Mouse (Mus musculus): Measurements from ENCODE around the gene Uggt1. TPM values are rescaled to one million over a fixed set of nuclear protein-coding genes. Genes with fewer than 3 reads are reported as not detected.

Uggt1 gene
- polyA plus RNA-seq, 1 experiment from 2014 or later, result 53.6 TPM

GRCm38 (mm10) chr1:36269121-36269795, 24.7 kb upstream of the Uggt1 start:
- no peak overlapping the region for H3K27ac ChIP-seq
- no peaks in the 10 kb centered on the region for H3K36me3 ChIP-seq (replicated peaks)
- peak overlapping the region; percentile 30 for H3K4me3 ChIP-seq
- WGBS, result 43% methylated on average over 54 of the region's 54 CpGs
- H3K9me3 ChIP-seq, result no peaks in the 10 kb centered on the region
- DNase-seq (ENCODE audit: extremely low spot score, low spot score), result no peak
- H3K27me3 ChIP-seq (ENCODE audit: poor library complexity, severe bottlenecking), result peaks cover 40% of the 10 kb centered on the region
- peaks cover 26% of the 10 kb centered on the region for H3K4me1 ChIP-seq

GRCm38 (mm10) chr1:36267595-36267994, 23.1 kb upstream of the Uggt1 start:
- Histone ChIP-seq H3K36me3 (replicated peaks) (no peaks in the 10 kb centered on the region), H3K9me3 (no peaks in the 10 kb centered on the region), H3K27me3 (ENCODE audit: poor library complexity, severe bottlenecking) (peaks cover 40% of the 10 kb centered on the region), H3K4me1 (peaks cover 20% of the 10 kb centered on the region), H3K4me3 (no peak overlapping the region), H3K27ac (no peak overlapping the region)
- DNase-seq (ENCODE audit: extremely low spot score, low spot score), result no peak
- WGBS, result 94% methylated on average over 3 of the region's 3 CpGs

GRCm38 (mm10) chr1:36266293-36266692, 21.8 kb upstream of the Uggt1 start:
- no peak for DNase-seq (ENCODE audit: extremely low spot score, low spot score)
- WGBS, result 89% methylated on average over 6 of the region's 6 CpGs

GRCm38 (mm10) chr1:36263833-36264488, 19.4 kb upstream of the Uggt1 start:
- no peak overlapping the region for H3K27ac ChIP-seq
- no peaks in the 10 kb centered on the region; the same call in 1 of the 2 replicates for H3K9me3 ChIP-seq
- H3K27me3 ChIP-seq (ENCODE audit: poor library complexity, severe bottlenecking), result peaks cover 7% of the 10 kb centered on the region
- H3K36me3 ChIP-seq (replicated peaks), result no peaks in the 10 kb centered on the region
- peaks cover under 1% of the 10 kb centered on the region; the same call in 1 of the 2 replicates for H3K4me1 ChIP-seq
- H3K4me3 ChIP-seq, result no peak overlapping the region
- 76% methylated on average over 13 of the region's 13 CpGs for WGBS
- no peak for DNase-seq (ENCODE audit: extremely low spot score, low spot score)

More at GRCm38 (mm10) chr1:36266293-36266692, 21.8 kb upstream of the Uggt1 start:
- Histone ChIP-seq H3K27ac (no peak overlapping the region), H3K27me3 (ENCODE audit: poor library complexity, severe bottlenecking) (peaks cover 30% of the 10 kb centered on the region), H3K4me1 (peaks cover 17% of the 10 kb centered on the region), H3K4me3 (no peak overlapping the region), H3K36me3 (replicated peaks) (no peaks in the 10 kb centered on the region), H3K9me3 (no peaks in the 10 kb centered on the region)

- Histone ChIP-seq H3K27me3 (ENCODE audit: poor library complexity, severe bottlenecking) (no peaks in the 10 kb centered on the region), H3K4me3 (no peak overlapping the region), H3K27ac (no peak overlapping the region), H3K4me1 (no peaks in the 10 kb centered on the region), H3K36me3 (replicated peaks) (no peaks in the 10 kb centered on the region), H3K9me3 (no peaks in the 10 kb centered on the region; the same call in 1 of the 2 replicates)
- no peak for DNase-seq (ENCODE audit: extremely low spot score, low spot score)
- WGBS, result 86% methylated on average over 19 of the region's 19 CpGs
Measured at GRCm38 (mm10) chr1:36261708-36262504, 17.4 kb upstream of the Uggt1 start.

- H3K36me3 ChIP-seq (replicated peaks), result no peaks in the 10 kb centered on the region
- no peak for DNase-seq (ENCODE audit: extremely low spot score, low spot score)
- 88% methylated on average over 1 of the region's 1 CpGs for WGBS
- no peak overlapping the region for H3K27ac ChIP-seq
- no peak overlapping the region for H3K4me3 ChIP-seq
- H3K27me3 ChIP-seq (ENCODE audit: poor library complexity, severe bottlenecking), result peaks cover 13% of the 10 kb centered on the region
- peaks cover 6% of the 10 kb centered on the region for H3K4me1 ChIP-seq
- H3K9me3 ChIP-seq, result peaks cover 7% of the 10 kb centered on the region; the same call in 1 of the 2 replicates
Measured at GRCm38 (mm10) chr1:36260418-36260817, 15.9 kb upstream of the Uggt1 start.

GRCm38 (mm10) chr1:36259281-36259680, 14.8 kb upstream of the Uggt1 start:
- no peak for DNase-seq (ENCODE audit: extremely low spot score, low spot score)
- peaks cover 16% of the 10 kb centered on the region for H3K4me1 ChIP-seq
- WGBS, result 96% methylated on average over 2 of the region's 2 CpGs
- no peak overlapping the region for H3K4me3 ChIP-seq
- no peaks in the 10 kb centered on the region for H3K36me3 ChIP-seq (replicated peaks)
- peaks cover 7% of the 10 kb centered on the region; the same call in 1 of the 2 replicates for H3K9me3 ChIP-seq
- no peak overlapping the region for H3K27ac ChIP-seq
- peaks cover 24% of the 10 kb centered on the region for H3K27me3 ChIP-seq (ENCODE audit: poor library complexity, severe bottlenecking)

- Histone ChIP-seq H3K27me3 (ENCODE audit: poor library complexity, severe bottlenecking) (peaks cover 31% of the 10 kb centered on the region), H3K36me3 (replicated peaks) (no peaks in the 10 kb centered on the region), H3K4me1 (peaks cover 16% of the 10 kb centered on the region), H3K4me3 (no peak overlapping the region), H3K9me3 (peaks cover 7% of the 10 kb centered on the region; the same call in 1 of the 2 replicates), H3K27ac (no peak overlapping the region)
- no peak for DNase-seq (ENCODE audit: extremely low spot score, low spot score)
- 80% methylated on average over 2 of the region's 2 CpGs for WGBS
Measured at GRCm38 (mm10) chr1:36258631-36259030, 14.1 kb upstream of the Uggt1 start.

- H3K9me3 ChIP-seq, result peaks cover 7% of the 10 kb centered on the region; the same call in 1 of the 2 replicates
- H3K4me1 ChIP-seq, result peaks cover 16% of the 10 kb centered on the region
- DNase-seq (ENCODE audit: extremely low spot score, low spot score), result no peak
- no peak overlapping the region for H3K27ac ChIP-seq
- H3K27me3 ChIP-seq (ENCODE audit: poor library complexity, severe bottlenecking), result peaks cover 33% of the 10 kb centered on the region
- WGBS, result 89% methylated on average over 8 of the region's 8 CpGs
- H3K4me3 ChIP-seq, result no peak overlapping the region
- H3K36me3 ChIP-seq (replicated peaks), result no peaks in the 10 kb centered on the region
Measured at GRCm38 (mm10) chr1:36257276-36257675, 12.8 kb upstream of the Uggt1 start.

GRCm38 (mm10) chr1:36255871-36256640, 11.5 kb upstream of the Uggt1 start:
- Histone ChIP-seq H3K36me3 (replicated peaks) (no peaks in the 10 kb centered on the region), H3K27me3 (ENCODE audit: poor library complexity, severe bottlenecking) (peaks cover 34% of the 10 kb centered on the region), H3K4me3 (peak overlapping the region; percentile 15; the same call in 1 of the 2 replicates), H3K9me3 (peaks cover 7% of the 10 kb centered on the region; the same call in 1 of the 2 replicates), H3K4me1 (peaks cover 26% of the 10 kb centered on the region), H3K27ac (no peak overlapping the region)
- no peak for DNase-seq (ENCODE audit: extremely low spot score, low spot score)
- WGBS, result 23% methylated on average over 20 of the region's 20 CpGs

- H3K9me3 ChIP-seq, result peaks cover 7% of the 10 kb centered on the region; the same call in 1 of the 2 replicates
- WGBS, result 5% methylated on average over 25 of the region's 25 CpGs
- peak overlapping the region; percentile 56 for H3K27ac ChIP-seq
- H3K4me1 ChIP-seq, result peaks cover 30% of the 10 kb centered on the region
- H3K4me3 ChIP-seq, result peak overlapping the region; percentile 42
- peaks cover 38% of the 10 kb centered on the region for H3K27me3 ChIP-seq (ENCODE audit: poor library complexity, severe bottlenecking)
- peak; percentile 58 for DNase-seq (ENCODE audit: extremely low spot score, low spot score)
- H3K36me3 ChIP-seq (replicated peaks), result no peaks in the 10 kb centered on the region
Measured at GRCm38 (mm10) chr1:36254635-36255360, 10.3 kb upstream of the Uggt1 start.
